8 mouse cellular contexts compared by ENCODE assay signal in the genomic region with DNA sequence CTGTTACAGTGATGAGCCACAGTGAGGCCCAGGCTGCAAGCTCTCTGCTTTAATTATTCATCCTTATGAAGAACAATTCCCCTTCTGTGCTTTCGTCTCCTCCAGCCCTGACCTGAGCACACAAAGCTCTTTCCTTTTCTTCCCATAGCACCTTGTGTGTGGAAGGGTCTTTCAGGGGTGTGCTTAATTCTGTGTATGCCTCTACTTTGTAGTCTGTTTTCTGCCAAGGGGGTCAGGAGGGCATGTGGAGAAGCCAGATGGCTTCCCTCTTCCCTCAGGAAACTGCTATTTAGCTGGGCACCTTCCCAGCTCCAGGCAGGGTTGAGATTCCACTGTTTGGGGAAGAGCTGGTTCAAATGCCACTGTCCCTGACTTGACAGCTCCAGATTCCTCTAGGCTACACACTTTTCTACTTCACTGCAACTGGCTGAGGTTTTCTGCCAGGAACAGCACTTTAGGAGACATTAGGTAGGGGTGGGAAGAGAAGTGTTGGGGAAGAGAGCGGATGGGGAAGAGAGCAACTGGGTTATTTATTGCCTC.
DNase-seq lines count a peak whose midpoint lies in the region; ATAC-seq lines count a peak whose summit lies in the region.

No protein-coding gene starts in this region.

- peaks cover 10% of the 10 kb centered on the region for H3K4me1 ChIP-seq in embryonic facial prominence, embryonic 12.5 days
- peaks cover 7% of the 10 kb centered on the region for H3K4me1 ChIP-seq in intestine, embryonic 16.5 days (ENCODE audit: control insufficient read depth, insufficient read depth, low read length)

- H3K27me3 ChIP-seq in embryonic facial prominence, embryonic 12.5 days: no peaks in the 10 kb centered on the region
- H3K27me3 ChIP-seq in intestine, embryonic 16.5 days (replicated peaks; ENCODE audit: control insufficient read depth, insufficient read depth, low read length): no peaks in the 10 kb centered on the region

- no peak for ATAC-seq in embryonic facial prominence, embryonic 12.5 days (ENCODE audit: insufficient number of reproducible peaks, insufficient read depth, low FRiP score, low TSS enrichment)
- ATAC-seq in intestine, embryonic 16.5 days: peak; percentile 36; the same call in 1 of the 2 replicates

- peak overlapping the region; percentile 13; the same call in 1 of the 2 replicates for H3K27ac ChIP-seq in embryonic facial prominence, embryonic 12.5 days
- H3K27ac ChIP-seq in intestine, embryonic 16.5 days (ENCODE audit: low read length): peak overlapping the region; percentile 80

- DNase-seq in right cerebral cortex, postnatal 4 days: peak; percentile 7
- no peak for DNase-seq in right cerebral cortex, postnatal 36 days (ENCODE audit: low spot score in 2 of 2)
- DNase-seq in lung, postnatal 14 days: peak; percentile 34
- no peak for DNase-seq in left cerebral cortex, postnatal 14 days (ENCODE audit: low spot score in 2 of 2)
- DNase-seq in spleen, adult 18-20 months: no peak
- DNase-seq in urinary bladder, adult 18-20 months (ENCODE audit: low spot score in 2 of 2): no peak

- H3K36me3 ChIP-seq in embryonic facial prominence, embryonic 12.5 days: no peaks in the 10 kb centered on the region
- no peaks in the 10 kb centered on the region for H3K36me3 ChIP-seq in intestine, embryonic 16.5 days (ENCODE audit: control insufficient read depth, insufficient read depth, low read length)

- WGBS in embryonic facial prominence, embryonic 12.5 days: 33% methylated on average over 2 of the region's 2 CpGs
- WGBS in intestine, embryonic 16.5 days: 26% methylated on average over 2 of the region's 2 CpGs

- H3K9ac ChIP-seq in embryonic facial prominence, embryonic 12.5 days: no peak overlapping the region
- no peak overlapping the region for H3K9ac ChIP-seq in intestine, embryonic 16.5 days (ENCODE audit: low read depth, low read length)

- H3K4me2 ChIP-seq in embryonic facial prominence, embryonic 12.5 days (replicated peaks): no peak overlapping the region
- no peak overlapping the region for H3K4me2 ChIP-seq in intestine, embryonic 16.5 days (ENCODE audit: low read depth, low read length)

- H3K9me3 ChIP-seq in embryonic facial prominence, embryonic 12.5 days: no peaks in the 10 kb centered on the region
- H3K9me3 ChIP-seq in intestine, embryonic 16.5 days (ENCODE audit: control insufficient read depth, low read length): no peaks in the 10 kb centered on the region

- H3K4me3 ChIP-seq in embryonic facial prominence, embryonic 12.5 days: no peak overlapping the region
- H3K4me3 ChIP-seq in intestine, embryonic 16.5 days (ENCODE audit: low read length): no peak overlapping the region

- intact Hi-C loops in left cerebral cortex, postnatal 14 days (cut with DNase I): no loop called here

Comparison
In these comparisons a context has a peak if more than half of its experiments do, and no peak if none do; other contexts are left out.
1. DNase-seq: peak in right cerebral cortex, postnatal 4 days (single experiment) and lung, postnatal 14 days (single experiment); none in right cerebral cortex, postnatal 36 days (0 of 2), left cerebral cortex, postnatal 14 days (0 of 2), spleen, adult 18-20 months (0 of 2) and urinary bladder, adult 18-20 months (0 of 2).